Mouse (Mus musculus) WW6 (cell line): ENCODE data around the gene 9930021J03Rik.

Experiments
- DNase-seq: peaks from one replicate; pipeline ENCODE4 v3.0.0-alpha.2; 2013; ENCODE audit warnings: low read depth, low spot score

The 9930021J03Rik gene

GRCm38 (mm10) chr19:29805917-29806785 lies at the start of gene 9930021J03Rik:
Gene 9930021J03Rik, minus strand, starts transcription at chr19:29805989.
- DNase-seq = peak; percentile 95

DNA sequence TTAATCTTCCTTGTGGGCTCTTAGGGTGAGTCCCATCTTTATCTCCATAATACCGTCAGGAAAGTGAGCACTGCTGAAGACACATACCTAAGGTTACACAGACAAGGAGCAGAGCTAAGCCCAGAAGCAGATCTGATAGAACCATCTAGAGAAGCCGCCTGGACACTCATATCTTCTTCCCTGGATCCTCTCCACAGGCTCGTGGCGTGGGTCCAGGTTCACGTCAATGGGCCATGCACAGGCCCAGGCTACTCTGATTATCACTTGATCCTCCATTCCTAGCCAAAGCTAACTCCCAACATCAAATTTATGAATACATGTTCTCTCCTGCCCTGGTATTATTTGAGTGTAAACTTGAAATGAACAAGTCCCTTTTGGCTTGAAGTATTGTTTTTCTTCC lies 47.9 kb upstream of the 9930021J03Rik start:
- DNase-seq = no peak

- no peak for DNase-seq
Measured at GRCm38 (mm10) chr19:29851036-29851690, 45.4 kb upstream of the 9930021J03Rik start.

- DNase-seq = no peak
Measured at GRCm38 (mm10) chr19:29849924-29850551, 44.2 kb upstream of the 9930021J03Rik start.

DNA sequence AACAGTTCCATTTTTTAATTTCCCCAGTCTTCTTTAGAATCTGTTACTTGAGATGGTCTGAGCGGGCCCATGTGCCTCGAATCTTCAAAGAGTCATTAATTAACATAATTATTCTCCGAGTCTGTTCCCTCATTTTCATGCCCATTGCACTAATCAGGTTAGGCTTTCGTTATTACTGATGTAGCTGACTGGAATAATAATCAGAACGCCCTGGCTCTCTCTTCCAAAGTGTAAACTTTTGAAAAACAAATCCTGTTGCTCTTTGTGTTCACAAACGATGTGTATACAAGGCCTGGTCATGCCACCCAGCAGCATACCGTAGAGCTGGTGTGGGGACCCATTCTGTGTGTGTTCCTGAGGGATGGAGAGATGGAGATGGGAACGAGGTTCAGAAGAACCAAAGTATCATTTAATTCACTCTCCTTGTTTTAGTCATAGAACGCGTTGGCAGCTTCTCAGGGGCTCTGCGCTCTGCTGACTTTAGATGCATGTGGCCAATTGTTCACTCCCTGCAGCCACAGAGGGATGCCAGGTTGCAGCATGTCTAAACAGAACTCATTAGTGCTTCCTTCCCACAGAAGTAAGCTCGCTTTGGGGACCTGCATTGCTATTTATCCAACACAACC lies 38.4 kb upstream of the 9930021J03Rik start:
- DNase-seq = no peak

DNA sequence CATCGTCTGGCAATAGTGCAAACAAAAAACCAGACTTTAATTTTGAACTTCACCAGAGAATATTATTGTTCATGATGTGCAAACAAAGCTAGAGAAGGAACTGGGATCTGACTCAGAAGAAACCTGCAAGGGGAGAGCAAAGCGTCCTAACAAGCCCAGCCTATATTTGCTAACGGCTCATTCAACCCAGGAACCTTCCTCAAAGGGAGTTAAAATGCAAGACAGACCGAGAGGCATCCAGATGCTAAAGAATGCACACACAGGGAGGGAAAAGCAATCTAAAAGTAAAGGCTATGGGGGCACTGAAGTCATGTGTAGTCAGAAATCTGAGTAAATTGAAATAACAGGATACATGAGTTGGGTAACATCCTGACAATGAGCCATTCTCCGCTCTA lies 37.8 kb upstream of the 9930021J03Rik start:
- DNase-seq = no peak

GRCm38 (mm10) chr19:29842973-29843372 lies 37.2 kb upstream of the 9930021J03Rik start:
- no peak for DNase-seq

DNA sequence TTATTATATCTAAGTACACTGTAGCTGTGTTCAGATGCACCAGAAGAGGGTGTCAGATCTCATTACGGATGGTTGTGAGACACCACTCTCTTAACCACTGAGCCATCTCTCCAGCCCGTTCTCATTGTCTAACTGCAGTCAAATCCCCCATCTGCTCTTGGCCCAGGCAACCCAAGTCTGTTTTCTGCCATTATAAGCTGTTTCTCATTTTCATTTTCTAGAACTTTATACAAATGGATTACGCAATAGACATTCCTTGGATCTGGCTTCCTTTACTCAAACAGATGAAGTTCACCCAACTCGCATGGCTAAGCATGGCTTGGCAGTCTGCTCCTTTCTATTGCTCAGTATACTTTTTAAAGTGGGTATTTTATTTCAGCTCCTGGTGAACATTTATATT lies 34.9 kb upstream of the 9930021J03Rik start:
- DNase-seq = no peak

DNA sequence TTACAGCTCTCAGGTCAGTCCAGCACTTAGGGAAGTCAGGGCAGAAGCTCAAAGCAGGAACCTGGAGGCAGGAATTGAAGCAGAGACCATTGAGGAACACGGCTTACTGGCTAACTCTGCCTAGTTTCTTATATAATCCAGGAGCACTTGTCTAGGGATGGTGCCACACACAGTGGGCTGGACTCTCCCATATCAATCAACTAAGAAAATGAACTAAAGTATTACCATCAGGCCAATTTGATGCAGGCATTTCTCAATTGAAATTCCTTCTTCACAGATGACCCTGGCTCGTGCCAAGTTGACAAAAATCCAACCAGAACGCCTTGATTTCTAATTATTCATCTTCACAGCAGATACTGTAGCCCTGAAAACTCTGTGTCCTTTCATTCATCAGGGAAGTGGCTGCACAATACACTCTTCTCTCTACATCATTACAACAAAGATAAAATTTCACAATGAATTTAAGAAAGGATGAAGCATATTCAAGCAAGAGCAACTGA lies 32.9 kb upstream of the 9930021J03Rik start:
- DNase-seq = no peak

DNA sequence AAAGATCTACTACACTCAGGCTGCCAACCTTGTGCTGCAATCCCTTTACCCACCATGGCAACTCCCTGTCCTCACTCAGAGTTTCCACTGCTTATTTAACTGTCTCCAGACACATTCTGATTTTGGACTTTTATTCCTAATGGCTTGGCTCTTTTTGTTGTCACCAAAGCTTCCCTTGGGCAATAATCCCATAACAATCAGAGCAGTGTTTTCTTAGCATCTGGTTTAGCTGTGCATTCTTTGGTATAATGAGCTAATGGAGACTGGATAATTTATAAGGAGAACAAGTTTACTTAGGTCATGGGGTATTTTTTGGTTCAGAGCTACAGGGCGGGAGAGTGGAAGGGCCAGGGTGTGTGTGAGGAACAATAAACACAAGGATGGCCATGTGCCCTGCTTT lies 32.4 kb upstream of the 9930021J03Rik start:
- no peak for DNase-seq

DNA sequence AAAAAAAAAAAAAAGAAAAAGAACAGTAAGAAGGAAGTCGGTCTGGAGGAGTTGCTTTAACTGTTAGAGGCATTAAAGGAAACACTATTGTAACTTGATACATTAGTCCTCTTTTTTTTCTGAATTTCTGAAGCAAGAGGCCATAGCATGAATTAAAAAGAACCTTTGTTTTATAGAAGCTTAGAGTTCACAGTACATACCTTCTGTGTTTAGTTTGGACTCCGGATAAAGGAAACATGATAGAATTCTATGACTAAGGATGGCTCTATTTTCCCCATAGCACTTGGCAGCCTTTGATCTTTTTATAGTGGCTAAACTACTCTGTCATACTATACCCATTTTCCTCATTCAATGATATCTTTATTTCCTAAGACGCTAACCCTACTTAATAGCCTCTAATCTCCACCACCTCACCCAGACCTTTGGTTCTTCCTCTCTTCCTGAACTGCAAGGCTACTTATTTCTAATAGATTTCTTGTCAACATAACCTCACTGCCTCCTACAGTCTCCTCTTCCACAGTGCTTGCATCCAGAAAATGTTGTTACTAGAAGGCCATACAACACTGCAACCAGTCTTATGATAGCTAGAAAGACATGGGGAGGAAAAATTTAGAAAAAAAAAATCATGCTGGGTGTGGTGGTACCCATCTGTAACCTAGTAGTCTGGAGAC lies 29.7 kb upstream of the 9930021J03Rik start:
- DNase-seq = no peak

GRCm38 (mm10) chr19:29830911-29831310 lies 25.1 kb upstream of the 9930021J03Rik start:
- peak; percentile 38 for DNase-seq

DNA sequence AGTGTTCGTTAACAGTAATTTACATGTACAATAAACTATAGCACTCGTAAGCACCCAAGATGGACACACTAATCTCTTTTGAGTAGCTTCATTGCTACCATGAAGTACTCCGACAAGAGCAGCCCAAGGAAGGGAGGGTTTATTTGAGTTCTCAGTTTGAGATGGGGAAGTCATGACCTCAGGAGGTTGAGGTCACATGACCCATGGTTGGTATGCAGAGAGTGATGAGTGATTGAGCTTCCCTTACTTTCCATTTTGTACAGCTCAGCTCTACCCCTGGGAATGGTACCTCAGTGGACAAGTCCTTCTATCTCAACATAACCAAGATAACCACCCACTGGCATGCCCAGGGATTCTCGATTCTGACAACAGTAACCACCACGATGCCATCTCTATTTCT lies 22.8 kb upstream of the 9930021J03Rik start:
- no peak for DNase-seq

DNA sequence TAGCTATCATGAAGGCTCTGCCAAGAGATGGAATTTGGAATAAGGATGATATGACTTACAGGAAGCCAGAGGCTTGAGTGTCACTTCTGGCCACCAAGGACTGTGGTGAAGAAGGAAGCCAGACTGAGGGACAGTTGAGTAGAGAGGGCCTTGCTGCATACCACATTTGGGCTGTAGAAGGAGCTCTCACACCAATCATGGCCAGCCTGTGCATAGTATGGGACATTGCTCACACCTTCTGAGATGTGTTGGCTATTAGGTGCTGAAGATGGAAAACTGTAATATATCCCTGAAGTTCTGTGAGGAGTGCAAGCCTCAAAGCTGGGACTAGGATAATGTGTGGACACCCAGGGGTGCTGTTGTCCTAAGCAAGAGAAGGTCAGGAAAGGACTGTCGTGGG lies 20.9 kb upstream of the 9930021J03Rik start:
- no peak for DNase-seq

GRCm38 (mm10) chr19:29825003-29825402 lies 19.2 kb upstream of the 9930021J03Rik start:
- no peak for DNase-seq

- peak; percentile 46 for DNase-seq
Measured at GRCm38 (mm10) chr19:29824034-29824700, 18.4 kb upstream of the 9930021J03Rik start.

DNA sequence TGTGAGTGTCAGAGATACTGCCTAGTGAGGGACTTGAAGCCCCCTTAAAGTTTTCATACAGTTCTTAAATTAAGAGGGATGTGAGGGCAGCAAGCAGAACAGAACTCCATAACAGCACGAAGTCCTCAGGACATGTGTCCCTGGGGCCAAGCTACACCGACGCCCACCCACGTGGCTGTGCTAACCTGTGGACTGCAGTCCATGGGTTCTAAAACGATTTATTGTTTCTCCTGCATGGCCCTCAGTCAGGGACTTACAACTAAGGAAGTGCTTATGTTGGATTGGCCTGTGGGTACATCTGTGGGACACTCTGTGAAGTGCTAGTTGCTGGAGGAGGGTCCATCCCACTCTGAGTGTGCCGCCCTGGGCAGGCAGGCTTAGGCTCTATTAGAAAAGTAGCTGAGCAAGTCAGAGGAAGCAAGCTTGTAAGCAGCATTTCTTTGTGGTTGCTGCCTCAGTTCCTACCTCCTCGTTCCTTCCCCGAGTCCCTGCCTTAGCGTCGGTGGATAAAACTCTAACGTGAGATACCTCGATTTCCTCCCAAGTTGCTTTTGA lies 17.7 kb upstream of the 9930021J03Rik start:
- no peak for DNase-seq

GRCm38 (mm10) chr19:29820966-29821365 lies 15.2 kb upstream of the 9930021J03Rik start:
- peak; percentile 36 for DNase-seq

DNA sequence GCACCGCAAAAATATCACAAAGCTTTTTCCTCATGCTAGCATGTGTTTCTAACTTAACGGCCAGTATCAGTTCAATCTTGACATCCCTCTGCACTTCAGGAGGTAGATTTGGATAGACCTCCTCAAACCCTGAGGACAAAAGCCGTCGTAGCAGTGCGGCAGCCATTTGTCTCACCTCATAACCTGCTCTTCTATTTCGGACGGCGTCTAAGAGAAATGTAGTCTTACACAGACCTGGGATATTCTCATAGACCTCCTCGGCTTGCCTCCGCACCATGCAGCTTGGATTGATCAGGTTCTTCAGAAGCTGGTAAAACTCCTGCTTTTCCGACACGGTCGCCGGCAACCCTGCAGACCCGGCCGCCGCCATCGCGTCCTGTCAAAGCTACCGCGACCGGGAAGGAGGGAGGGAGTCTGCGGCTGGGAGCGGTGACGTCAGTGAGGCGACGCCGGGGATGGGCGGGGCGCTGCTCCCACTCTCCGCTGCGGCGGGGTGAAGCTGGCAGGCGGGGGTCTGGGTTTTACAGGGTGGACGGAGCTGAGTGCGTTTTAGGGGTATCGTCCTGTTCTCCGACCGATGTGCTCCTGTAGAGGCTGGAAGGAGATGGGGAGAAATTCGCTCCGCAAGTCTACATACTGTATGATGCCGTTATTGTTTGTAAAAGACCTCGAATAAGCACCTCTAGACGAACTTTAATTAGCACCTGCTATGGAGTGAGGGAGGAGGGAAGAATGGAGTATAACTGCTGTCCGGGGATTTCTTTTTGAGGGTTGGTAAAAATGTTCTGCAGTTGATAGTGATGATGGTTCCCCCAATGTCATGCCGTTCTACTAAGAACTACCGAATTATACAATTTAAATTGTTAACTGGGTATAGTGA lies 7.0 kb upstream of the 9930021J03Rik start, which contains the start of gene Ranbp6:
TSS of gene Ranbp6 (minus strand) at position 394 of the 880 bp plus-strand sequence.
- DNase-seq = peak; percentile 38
